16 mouse cellular contexts compared by ENCODE assay signal in genomic region chr2:118468354-118468753, GRCm38 (mm10).
"Had no signal": no experiment of that assay in that cellular context is flagged by ENCODE, and none has a peak within 500 bp of the region (broad histone marks: within the 10 kb centered on the region; RNA-seq: fewer than 3 reads in every experiment).

No protein-coding gene starts in this region.

- DNase-seq: heart, postnatal 10 days; heart, postnatal 14 days; heart, postnatal 36 days; heart, postnatal 4 days; kidney, adult 11 months; kidney, adult 18-20 months; kidney, adult 2 months; kidney, adult 8-10 months; kidney, adult 9 months; kidney, postnatal 10 days; kidney, postnatal 14 days; kidney, postnatal 25 days; kidney, postnatal 36 days; kidney, postnatal 4 days; layer of hippocampus, adult 9-11 months; layer of hippocampus, postnatal 36 days had no signal
